Mouse (Mus musculus) bone marrow macrophage, adult 2 months (primary cell): ENCODE results near the gene Plch2.

Experiments used
- CTCF ChIP-seq: IDR thresholded peaks from 2 replicates; pipeline ENCODE4 v1.5.1; 2012; ENCODE audit warnings: low read depth, mild to moderate bottlenecking, low read length, moderate library complexity
- POLR2A ChIP-seq: IDR thresholded peaks from 2 replicates; pipeline ENCODE4 v1.6.1; 2012; ENCODE audit warnings: mild to moderate bottlenecking, low read depth, low read length, borderline replicate concordance

DNA sequence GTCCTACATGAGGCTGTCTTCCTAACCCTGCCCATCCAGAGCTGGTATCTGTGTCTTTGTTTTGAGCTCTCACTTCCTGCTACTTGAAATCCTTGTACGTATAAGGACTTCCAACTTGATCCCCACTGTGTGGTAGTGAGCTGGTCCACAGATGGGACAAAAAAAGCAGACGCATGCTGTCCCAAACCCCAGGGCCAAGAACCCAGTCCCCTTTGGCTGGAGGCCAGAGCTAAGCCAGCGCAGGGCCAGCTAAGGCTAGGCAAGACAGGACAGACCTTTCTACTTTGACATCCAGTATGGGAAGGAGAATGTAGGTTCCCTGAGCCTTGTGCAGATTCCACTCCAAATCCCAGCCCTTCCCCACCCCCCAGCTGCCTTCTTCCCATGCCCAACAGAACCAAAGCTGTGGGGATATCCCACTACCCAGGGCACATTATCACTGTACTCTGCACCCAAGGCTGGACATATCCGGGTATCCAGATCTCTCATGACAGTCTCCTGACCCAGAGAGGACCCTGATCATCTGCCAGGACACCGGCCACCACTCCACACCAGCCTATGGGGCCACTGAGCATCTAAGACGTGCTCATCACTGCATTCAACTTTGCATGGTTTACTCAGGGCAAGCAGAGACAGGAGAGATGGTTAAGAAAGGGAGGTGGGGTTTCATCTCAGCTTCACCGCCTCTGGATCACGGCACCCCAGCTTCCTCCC lies 45.1 kb downstream of the Plch2 start:
- TF ChIP-seq POLR2A (no peak), CTCF (no peak)
